Mouse (Mus musculus) hindbrain, embryonic 13.5 days (tissue): ENCODE results near the gene Mrps34. TPM values are rescaled to one million over a fixed set of nuclear protein-coding genes. Genes with fewer than 3 reads are reported as not detected.

Source experiments
- ATAC-seq: fragments of 200-750 bp; cut with Nextera tagmentation; 2 replicates; pipeline ENCODE4 v1.8.0; 2017; ENCODE audit warnings: moderate TSS enrichment; ENCODE audit not compliant: low FRiP score
- H3K27ac ChIP-seq: fragments of 300-500 bp; sonication (generic); 2 replicates; pipeline ENCODE4 v1.5.1; 2015; ENCODE audit warnings: inconsistent platforms, mild to moderate bottlenecking, moderate library complexity
- H3K27me3 ChIP-seq: fragments of 300-500 bp; sonication (generic); 2 replicates; pipeline ENCODE4 v1.6.1; 2015; ENCODE audit warnings: mild to moderate bottlenecking, inconsistent platforms
- H3K36me3 ChIP-seq: fragments of 300-500 bp; sonication (generic); 2 replicates; pipeline ENCODE4 v1.6.1; 2015; ENCODE audit warnings: mild to moderate bottlenecking, inconsistent platforms
- H3K4me1 ChIP-seq: fragments of 300-500 bp; sonication (generic); replicated peaks from 2 replicates; pipeline ENCODE4 v1.6.1; 2015; ENCODE audit warnings: inconsistent platforms
- H3K4me2 ChIP-seq: fragments of 300-500 bp; sonication (generic); 2 replicates; pipeline ENCODE4 v1.6.1; 2015; ENCODE audit warnings: inconsistent platforms, mild to moderate bottlenecking, moderate library complexity
- H3K4me3 ChIP-seq: fragments of 300-500 bp; sonication (generic); 2 replicates; pipeline ENCODE4 v1.5.1; 2015; ENCODE audit warnings: mild to moderate bottlenecking, inconsistent platforms
- H3K9ac ChIP-seq: fragments of 300-500 bp; sonication (generic); 2 replicates; pipeline ENCODE4 v1.6.1; 2015; ENCODE audit warnings: mild to moderate bottlenecking, inconsistent platforms
- H3K9me3 ChIP-seq: fragments of 300-500 bp; sonication (generic); 2 replicates; pipeline ENCODE4 v1.6.1; 2016; ENCODE audit warnings: inconsistent platforms
- WGBS: fragments of 180-500 bp; shearing (Covaris S2); methylation state at CpG from one replicate; pipeline ENCODE4 v1.1.7; 2015; 5-methylcytosine and 5-hydroxymethylcytosine counted together
- polyA plus RNA-seq: library from polyadenylated mRNA; unstranded; fragments of >200 nt; fragmentation: Nextera tagmentation; extraction: Ambion mirVana; gene quantifications from 2 replicates; pipeline ENCODE4 v1.2.1, GENCODE M21; 2015

The Mrps34 gene
- polyA plus RNA-seq = 77.0 and 77.6 TPM in 2 replicates

- no peaks in the 10 kb centered on the region for H3K9me3 ChIP-seq
- WGBS = under 1% methylated on average over 62 of the region's 62 CpGs
- H3K27ac ChIP-seq = peak within 1 kb of the TSS; percentile 91
- peak; percentile 63 for ATAC-seq
- no peaks in the 10 kb centered on the region for H3K27me3 ChIP-seq
- peak within 1 kb of the TSS; percentile 96 for H3K9ac ChIP-seq
- H3K4me2 ChIP-seq = peak within 1 kb of the TSS; percentile 100
- H3K36me3 ChIP-seq = peaks cover 68% of the 10 kb centered on the region
- H3K4me3 ChIP-seq = peak within 1 kb of the TSS; percentile 70
- peaks cover 48% of the 10 kb centered on the region for H3K4me1 ChIP-seq
These were observed at the start of gene Mrps34, which contains the start of gene Eme2 for GRCm38 (mm10) chr17:24894995-24895547. Gene Mrps34 (plus strand): TSS chr17:24895116. Gene Eme2 (minus strand): TSS chr17:24895087.

- Histone ChIP-seq H3K4me1 (peaks cover 27% of the 10 kb centered on the region), H3K9ac (no peak overlapping the region), H3K36me3 (no peaks in the 10 kb centered on the region), H3K27me3 (peaks cover 18% of the 10 kb centered on the region), H3K4me2 (no peak overlapping the region), H3K9me3 (no peaks in the 10 kb centered on the region), H3K27ac (no peak overlapping the region), H3K4me3 (no peak overlapping the region)
- WGBS = 97% methylated on average over 1 of the region's 1 CpGs
- no peak for ATAC-seq
These were observed 47.5 kb upstream of the Mrps34 start for GRCm38 (mm10) chr17:24847386-24847785.

GRCm38 (mm10) chr17:24848600-24849031, 46.3 kb upstream of the Mrps34 start:
- no peak overlapping the region for H3K27ac ChIP-seq
- no peaks in the 10 kb centered on the region for H3K9me3 ChIP-seq
- peaks cover 6% of the 10 kb centered on the region for H3K36me3 ChIP-seq
- peak overlapping the region; percentile 80 for H3K4me3 ChIP-seq
- peak overlapping the region; percentile 91 for H3K4me2 ChIP-seq
- no peak for ATAC-seq
- peaks cover 18% of the 10 kb centered on the region for H3K27me3 ChIP-seq
- H3K4me1 ChIP-seq = peaks cover 27% of the 10 kb centered on the region
- peak overlapping the region; percentile 29; the same call in 1 of the 2 replicates for H3K9ac ChIP-seq

- WGBS = under 1% methylated on average over 21 of the region's 21 CpGs
- ATAC-seq = no peak; the same call in 1 of the 2 replicates
- Histone ChIP-seq H3K9me3 (no peaks in the 10 kb centered on the region), H3K4me2 (peak overlapping the region; percentile 91), H3K4me1 (peaks cover 27% of the 10 kb centered on the region), H3K27ac (peak overlapping the region; percentile 95), H3K4me3 (peak overlapping the region; percentile 80), H3K36me3 (peaks cover 16% of the 10 kb centered on the region), H3K9ac (peak overlapping the region; percentile 84), H3K27me3 (peaks cover 13% of the 10 kb centered on the region)
These were observed 45.2 kb upstream of the Mrps34 start for GRCm38 (mm10) chr17:24849733-24850064.

GRCm38 (mm10) chr17:24850065-24850772, 44.7 kb upstream of the Mrps34 start, which contains the start of gene Fahd1:
Gene Fahd1 (minus strand): TSS chr17:24850364.
- peaks cover 9% of the 10 kb centered on the region for H3K27me3 ChIP-seq
- peak within 1 kb of the TSS; percentile 91 for H3K4me2 ChIP-seq
- H3K9ac ChIP-seq = peak within 1 kb of the TSS; percentile 84
- H3K36me3 ChIP-seq = peaks cover 18% of the 10 kb centered on the region
- peak within 1 kb of the TSS; percentile 95 for H3K27ac ChIP-seq
- peak within 1 kb of the TSS; percentile 80 for H3K4me3 ChIP-seq
- WGBS = under 1% methylated on average over 58 of the region's 58 CpGs
- no peaks in the 10 kb centered on the region for H3K9me3 ChIP-seq
- H3K4me1 ChIP-seq = peaks cover 27% of the 10 kb centered on the region
- ATAC-seq = peak; percentile 100

GRCm38 (mm10) chr17:24850773-24851127, 44.2 kb upstream of the Mrps34 start:
- Histone ChIP-seq H3K4me2 (peak overlapping the region; percentile 91), H3K27ac (peak overlapping the region; percentile 95), H3K9me3 (no peaks in the 10 kb centered on the region), H3K36me3 (peaks cover 24% of the 10 kb centered on the region), H3K4me3 (peak overlapping the region; percentile 80), H3K4me1 (peaks cover 27% of the 10 kb centered on the region), H3K9ac (peak overlapping the region; percentile 82), H3K27me3 (peaks cover 7% of the 10 kb centered on the region)
- ATAC-seq = no peak
- 2% methylated on average over 20 of the region's 20 CpGs for WGBS

- no peak for ATAC-seq
- Histone ChIP-seq H3K9me3 (no peaks in the 10 kb centered on the region), H3K9ac (peak overlapping the region; percentile 82), H3K27me3 (peaks cover 7% of the 10 kb centered on the region), H3K27ac (no peak overlapping the region), H3K4me1 (peaks cover 27% of the 10 kb centered on the region), H3K36me3 (peaks cover 30% of the 10 kb centered on the region), H3K4me2 (peak overlapping the region; percentile 91), H3K4me3 (peak overlapping the region; percentile 80)
- WGBS = 85% methylated on average over 10 of the region's 10 CpGs
These were observed 43.4 kb upstream of the Mrps34 start for GRCm38 (mm10) chr17:24851381-24852125.

GRCm38 (mm10) chr17:24855838-24856464, 39.0 kb upstream of the Mrps34 start:
- WGBS = 81% methylated on average over 3 of the region's 3 CpGs

GRCm38 (mm10) chr17:24856589-24856988, 38.3 kb upstream of the Mrps34 start:
- peaks cover 67% of the 10 kb centered on the region for H3K36me3 ChIP-seq
- no peak overlapping the region for H3K27ac ChIP-seq
- peaks cover 3% of the 10 kb centered on the region for H3K4me1 ChIP-seq
- no peak overlapping the region for H3K9ac ChIP-seq
- H3K4me2 ChIP-seq = no peak overlapping the region
- no peak overlapping the region for H3K4me3 ChIP-seq
- 91% methylated on average over 13 of the region's 13 CpGs for WGBS
- H3K9me3 ChIP-seq = no peaks in the 10 kb centered on the region
- H3K27me3 ChIP-seq = peaks cover 3% of the 10 kb centered on the region
- no peak for ATAC-seq

More at GRCm38 (mm10) chr17:24855838-24856464, 39.0 kb upstream of the Mrps34 start:
- Histone ChIP-seq H3K36me3 (peaks cover 61% of the 10 kb centered on the region), H3K4me2 (no peak overlapping the region), H3K9me3 (no peaks in the 10 kb centered on the region), H3K4me1 (peaks cover 9% of the 10 kb centered on the region), H3K27ac (no peak overlapping the region), H3K27me3 (peaks cover 7% of the 10 kb centered on the region), H3K4me3 (no peak overlapping the region), H3K9ac (no peak overlapping the region)
- no peak for ATAC-seq

- Histone ChIP-seq H3K4me1 (no peaks in the 10 kb centered on the region), H3K27me3 (no peaks in the 10 kb centered on the region), H3K4me2 (no peak overlapping the region), H3K4me3 (no peak overlapping the region), H3K9me3 (no peaks in the 10 kb centered on the region), H3K9ac (no peak overlapping the region), H3K36me3 (peaks cover 80% of the 10 kb centered on the region), H3K27ac (no peak overlapping the region)
- ATAC-seq = no peak
- 86% methylated on average over 8 of the region's 8 CpGs for WGBS
These were observed 37.0 kb upstream of the Mrps34 start for GRCm38 (mm10) chr17:24857831-24858470.

- Histone ChIP-seq H3K4me3 (no peak overlapping the region), H3K9me3 (no peaks in the 10 kb centered on the region), H3K4me1 (no peaks in the 10 kb centered on the region), H3K4me2 (no peak overlapping the region), H3K27me3 (no peaks in the 10 kb centered on the region), H3K36me3 (peaks cover 79% of the 10 kb centered on the region), H3K27ac (no peak overlapping the region), H3K9ac (no peak overlapping the region; the same call in 1 of the 2 replicates)
- 85% methylated on average over 6 of the region's 6 CpGs for WGBS
- no peak for ATAC-seq
These were observed 35.9 kb upstream of the Mrps34 start for GRCm38 (mm10) chr17:24858967-24859366.
